Mouse (Mus musculus) spleen, adult 2 months (tissue): Measurements from ENCODE around the gene 1700092M07Rik.

Experiments used
- CTCF ChIP-seq: fragments of 200-500 bp; IDR thresholded peaks from 2 replicates; pipeline ENCODE4 v1.5.1; 2011; ENCODE audit warnings: mild to moderate bottlenecking, inconsistent platforms; ENCODE audit not compliant: insufficient read depth, insufficient read length, insufficient replicate concordance; ENCODE audit errors: extremely low read depth
- POLR2A ChIP-seq: fragments of 200-500 bp; IDR thresholded peaks from 2 replicates; pipeline ENCODE4 v1.6.1; 2011; ENCODE audit warnings: low read depth, low read length, inconsistent platforms

DNA sequence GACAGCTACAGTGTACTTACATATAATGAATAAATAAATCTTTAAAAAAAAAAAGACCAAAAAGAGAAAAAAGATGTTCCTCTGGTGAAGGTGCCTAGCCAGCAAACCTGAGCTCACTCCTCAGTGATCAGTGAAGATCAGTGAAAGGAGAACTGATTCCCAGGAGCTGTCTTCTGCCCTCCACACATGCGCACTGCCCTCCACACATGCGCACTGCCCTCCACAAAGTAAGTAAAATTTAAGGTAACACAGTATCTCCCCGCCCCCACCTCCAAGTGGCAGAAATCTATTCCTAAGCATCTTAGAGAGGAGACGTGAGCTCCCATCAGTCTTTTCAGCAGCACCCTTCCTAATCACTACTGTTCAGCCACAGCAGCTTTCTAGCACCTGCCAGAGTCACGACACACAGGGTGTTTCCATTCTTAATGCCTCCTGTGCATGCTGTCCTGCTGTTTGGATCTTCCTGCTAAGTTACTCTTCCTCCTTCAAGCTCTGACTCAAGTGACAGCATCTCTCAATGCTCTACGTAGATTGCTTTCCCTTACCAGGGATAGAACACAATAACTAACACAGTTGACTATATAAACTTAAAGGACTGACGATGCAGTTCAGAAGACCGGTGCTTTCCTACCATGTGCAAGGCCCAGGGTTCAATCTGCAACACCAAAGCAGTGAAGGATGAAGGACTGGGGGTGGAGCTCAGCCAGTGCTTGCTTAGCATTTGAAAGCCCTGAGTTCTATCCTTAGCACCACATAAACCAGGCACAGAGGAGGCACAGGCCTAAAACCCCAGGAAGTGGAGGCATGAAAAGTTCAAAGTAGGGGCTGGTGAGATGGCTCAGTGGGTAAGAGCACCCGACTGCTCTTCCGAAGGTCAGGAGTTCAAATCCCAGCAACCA is 24.4 kb upstream of the 1700092M07Rik start:
- TF ChIP-seq CTCF (no peak), POLR2A (no peak)
